Mouse (Mus musculus) Muller cell, postnatal 12 days (primary cell): Measurements from ENCODE around the gene Ncbp1.

Source experiments
- DNase-seq: peaks from one replicate; pipeline ENCODE4 v3.0.0-alpha.2; 2015; ENCODE audit errors: inconsistent ontology term

The Ncbp1 gene

DNA sequence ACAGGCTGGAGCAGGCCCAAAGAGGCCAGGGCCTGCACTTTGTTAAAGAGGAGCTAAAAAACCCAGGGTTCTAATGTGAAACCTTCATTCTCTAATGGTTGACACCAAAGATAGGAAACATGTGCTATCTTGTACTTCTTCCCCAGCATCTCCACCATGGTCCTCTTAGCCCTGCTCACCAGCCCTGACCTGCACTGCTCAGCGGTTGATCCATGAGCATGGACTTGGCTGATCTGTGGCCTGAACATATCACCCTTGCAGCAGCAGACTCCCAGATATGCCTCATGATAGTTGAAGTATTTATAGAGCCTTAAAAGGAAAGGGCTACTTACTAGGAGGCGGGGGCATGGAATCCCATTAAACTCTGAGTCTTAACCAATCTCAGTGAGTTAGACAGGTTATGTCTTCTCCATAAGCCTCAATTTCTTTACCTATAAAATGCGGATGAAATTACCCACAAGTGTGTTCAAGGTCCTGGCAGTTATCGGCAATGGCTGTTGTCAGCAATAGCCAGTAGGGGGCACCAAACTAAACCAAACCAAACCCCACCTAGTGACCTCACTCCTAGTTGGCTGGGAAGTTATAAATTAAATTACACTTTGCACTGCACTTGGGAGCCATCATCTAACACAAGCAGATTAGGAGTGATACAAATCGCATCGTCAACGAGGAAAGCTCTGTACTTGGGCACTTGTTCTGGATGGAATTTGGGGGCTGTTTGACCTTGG lies 63.6 kb downstream of the Ncbp1 start:
- peak; percentile 44 for DNase-seq

- no peak for DNase-seq
These were observed 64.2 kb downstream of the Ncbp1 start for GRCm38 (mm10) chr4:46202562-46203126.

- DNase-seq, result no peak
These were observed 82.7 kb downstream of the Ncbp1 start for GRCm38 (mm10) chr4:46221090-46221489.
